Mouse (Mus musculus) lung, embryonic 15.5 days (tissue): ENCODE data around the gene Arhgef15. TPM values are rescaled to one million over a fixed set of nuclear protein-coding genes. Genes with fewer than 3 reads are reported as not detected.
"Not testable (repeated sequence)": the region's sequence is repeated elsewhere in the genome, so short reads cannot be mapped to it uniquely, and the experiment has no call there.

Source experiments
- ATAC-seq: fragments of 200-750 bp; cut with Nextera tagmentation; 2 replicates; pipeline ENCODE4 v1.8.0; 2017; ENCODE audit warnings: moderate number of reproducible peaks, borderline replicate concordance; ENCODE audit not compliant: low FRiP score, low TSS enrichment; ENCODE audit errors: extremely low read depth
- H3K27ac ChIP-seq: fragments of 300-500 bp; sonication (generic); 2 replicates; pipeline ENCODE4 v1.5.1; 2015; ENCODE audit warnings: moderate library complexity, mild to moderate bottlenecking, inconsistent platforms
- H3K27me3 ChIP-seq: fragments of 300-500 bp; sonication (generic); 2 replicates; pipeline ENCODE4 v1.6.1; 2015; ENCODE audit warnings: inconsistent platforms
- H3K36me3 ChIP-seq: fragments of 300-500 bp; sonication (generic); 2 replicates; pipeline ENCODE4 v1.6.1; 2015; ENCODE audit warnings: inconsistent platforms
- H3K4me1 ChIP-seq: fragments of 300-500 bp; sonication (generic); 2 replicates; pipeline ENCODE4 v1.6.1; 2015; ENCODE audit warnings: inconsistent platforms
- H3K4me2 ChIP-seq: fragments of 300-500 bp; sonication (generic); 2 replicates; pipeline ENCODE4 v1.6.1; 2015; ENCODE audit warnings: inconsistent platforms, mild to moderate bottlenecking, moderate library complexity
- H3K4me3 ChIP-seq: fragments of 300-500 bp; sonication (generic); 2 replicates; pipeline ENCODE4 v1.5.1; 2015; ENCODE audit warnings: mild to moderate bottlenecking, inconsistent platforms
- H3K9ac ChIP-seq: fragments of 300-500 bp; sonication (generic); 2 replicates; pipeline ENCODE4 v1.6.1; 2015; ENCODE audit warnings: inconsistent platforms
- H3K9me3 ChIP-seq: fragments of 300-500 bp; sonication (generic); 2 replicates; pipeline ENCODE4 v1.6.1; 2016; ENCODE audit warnings: inconsistent platforms
- WGBS: fragments of 180-500 bp; shearing (Covaris S2); methylation state at CpG from one replicate; pipeline ENCODE4 v1.1.7; 2015; 5-methylcytosine and 5-hydroxymethylcytosine counted together
- polyA plus RNA-seq: library from polyadenylated mRNA; unstranded; fragments of >200 nt; fragmentation: Nextera tagmentation; extraction: Ambion mirVana; gene quantifications from 2 replicates; pipeline ENCODE4 v1.2.1, GENCODE M21; 2015

Arhgef15 gene
- polyA plus RNA-seq, 1 experiment from 2014 or later = 24.4 TPM

DNA sequence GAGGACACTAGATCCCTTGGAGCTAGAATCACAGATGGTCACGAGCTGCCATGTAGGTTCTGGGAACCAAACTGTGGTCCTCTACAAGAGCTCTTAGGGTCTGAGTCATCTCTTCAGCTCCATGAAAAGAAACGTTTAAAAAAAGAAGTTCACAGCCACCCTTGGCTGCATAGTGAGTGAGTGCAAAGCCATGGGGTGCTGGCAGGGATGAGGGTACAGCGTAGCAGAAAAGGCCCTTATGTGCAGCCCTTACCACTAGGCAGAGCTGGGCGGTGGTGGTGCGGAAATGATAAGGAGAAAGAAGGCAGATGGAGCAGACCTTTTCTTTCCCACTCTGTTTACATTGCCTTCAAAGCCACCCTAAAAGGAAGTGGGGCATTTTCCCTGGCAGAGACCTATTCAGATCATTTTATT, 22.0 kb upstream of the Arhgef15 start:
- 46% methylated on average over 5 of the region's 5 CpGs for WGBS
- H3K36me3 ChIP-seq = no peaks in the 10 kb centered on the region
- no peak overlapping the region for H3K4me3 ChIP-seq
- no peaks in the 10 kb centered on the region for H3K27me3 ChIP-seq
- H3K9ac ChIP-seq = no peak overlapping the region
- ATAC-seq = no peak
- H3K4me1 ChIP-seq = peaks cover 9% of the 10 kb centered on the region
- no peak overlapping the region for H3K4me2 ChIP-seq
- H3K27ac ChIP-seq = peak overlapping the region; percentile 41; the same call in 1 of the 2 replicates
- H3K9me3 ChIP-seq = no peaks in the 10 kb centered on the region

GRCm38 (mm10) chr11:68975601-68976000, 18.3 kb upstream of the Arhgef15 start:
- peaks cover 26% of the 10 kb centered on the region for H3K4me1 ChIP-seq
- H3K4me2 ChIP-seq = no peak overlapping the region
- H3K9ac ChIP-seq = no peak overlapping the region
- H3K36me3 ChIP-seq = no peaks in the 10 kb centered on the region
- no peak overlapping the region for H3K4me3 ChIP-seq
- no peak overlapping the region for H3K27ac ChIP-seq
- H3K9me3 ChIP-seq = no peaks in the 10 kb centered on the region
- 90% methylated on average over 1 of the region's 1 CpGs for WGBS
- H3K27me3 ChIP-seq = no peaks in the 10 kb centered on the region
- ATAC-seq = no peak

GRCm38 (mm10) chr11:68975085-68975484, 17.8 kb upstream of the Arhgef15 start, which contains the start of gene Rangrf:
Rangrf (minus strand) TSS chr11:68975185.
- Histone ChIP-seq H3K9me3 (no peaks in the 10 kb centered on the region), H3K4me1 (peaks cover 31% of the 10 kb centered on the region), H3K36me3 (no peaks in the 10 kb centered on the region), H3K4me2 (peak within 1 kb of the TSS; percentile 71), H3K27me3 (no peaks in the 10 kb centered on the region), H3K9ac (0 out of 2 replicates have a peak within 1 kb of the TSS, but pooled peaks have one; percentile 37), H3K4me3 (peak within 1 kb of the TSS; percentile 49), H3K27ac (no peak within 1 kb of the TSS)
- no peak for ATAC-seq
- 73% methylated on average over 7 of the region's 7 CpGs for WGBS

DNA sequence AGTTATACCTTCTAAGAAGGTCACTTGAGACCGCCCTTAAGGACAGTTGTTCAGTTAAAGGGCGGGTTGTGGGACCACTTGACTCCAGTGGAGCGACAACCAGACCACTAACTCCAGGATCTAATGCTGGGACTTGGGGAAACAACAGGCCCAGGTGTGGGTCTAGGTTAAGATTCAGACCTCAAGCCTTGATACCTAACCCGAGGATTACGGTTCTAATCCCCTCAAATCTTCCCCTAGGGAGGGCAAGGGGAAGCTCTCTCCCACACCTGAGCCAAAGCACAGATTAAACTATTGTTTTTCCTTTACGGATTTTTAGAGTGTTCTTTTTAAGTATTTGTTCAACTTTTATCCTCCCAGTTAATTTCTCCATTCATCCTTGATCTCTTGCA, 16.8 kb upstream of the Arhgef15 start:
- no peak for ATAC-seq
- peak overlapping the region; percentile 49 for H3K4me3 ChIP-seq
- peak overlapping the region; percentile 37; the same call in 1 of the 2 replicates for H3K9ac ChIP-seq
- H3K36me3 ChIP-seq = no peaks in the 10 kb centered on the region
- no peaks in the 10 kb centered on the region for H3K27me3 ChIP-seq
- no peak overlapping the region for H3K27ac ChIP-seq
- H3K9me3 ChIP-seq = no peaks in the 10 kb centered on the region
- 27% methylated on average over 6 of the region's 6 CpGs for WGBS
- H3K4me1 ChIP-seq = peaks cover 33% of the 10 kb centered on the region
- peak overlapping the region; percentile 71 for H3K4me2 ChIP-seq

GRCm38 (mm10) chr11:68973250-68974058, 16.2 kb upstream of the Arhgef15 start:
- H3K9me3 ChIP-seq, H3K27ac ChIP-seq, H3K36me3 ChIP-seq, H3K27me3 ChIP-seq: not testable (repeated sequence)
- H3K9ac ChIP-seq = peak overlapping the region; percentile 37; the same call in 1 of the 2 replicates
- H3K4me1 ChIP-seq = peaks cover 36% of the 10 kb centered on the region
- under 1% methylated on average over 38 of the region's 38 CpGs for WGBS
- peak; percentile 87; the same call in 1 of the 2 replicates for ATAC-seq
- peak overlapping the region; percentile 49 for H3K4me3 ChIP-seq
- H3K4me2 ChIP-seq = peak overlapping the region; percentile 71

DNA sequence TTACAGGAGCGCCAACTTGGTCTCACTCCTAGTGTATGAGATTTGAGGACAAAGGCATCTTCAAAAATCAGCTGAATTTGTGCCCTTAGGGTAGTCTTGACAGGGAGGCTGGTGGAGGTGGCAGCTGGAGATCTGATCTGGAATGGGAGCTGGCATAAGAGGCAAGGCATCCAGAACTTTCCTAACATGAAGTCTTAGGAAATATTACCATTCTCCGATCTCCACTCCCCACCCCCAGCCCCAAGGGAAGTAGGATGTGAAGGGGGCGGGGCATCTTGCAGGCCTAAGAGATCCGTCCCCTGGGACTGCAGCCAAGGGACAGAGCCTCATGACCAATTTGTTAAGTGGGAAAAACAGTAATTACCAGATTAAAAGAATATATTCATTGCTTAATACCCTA, 13.0 kb upstream of the Arhgef15 start:
- no peak overlapping the region for H3K4me2 ChIP-seq
- no peak overlapping the region for H3K4me3 ChIP-seq
- no peaks in the 10 kb centered on the region for H3K27me3 ChIP-seq
- ATAC-seq = no peak
- no peak overlapping the region for H3K9ac ChIP-seq
- H3K36me3 ChIP-seq = no peaks in the 10 kb centered on the region
- peaks cover 44% of the 10 kb centered on the region for H3K4me1 ChIP-seq
- 49% methylated on average over 4 of the region's 4 CpGs for WGBS
- no peak overlapping the region for H3K27ac ChIP-seq
- H3K9me3 ChIP-seq = no peaks in the 10 kb centered on the region

- H3K4me1 ChIP-seq = peaks cover 38% of the 10 kb centered on the region
- no peaks in the 10 kb centered on the region for H3K36me3 ChIP-seq
- H3K9me3 ChIP-seq = no peaks in the 10 kb centered on the region
- no peak for ATAC-seq
- H3K9ac ChIP-seq = no peak overlapping the region
- no peak overlapping the region for H3K27ac ChIP-seq
- no peaks in the 10 kb centered on the region for H3K27me3 ChIP-seq
- H3K4me3 ChIP-seq = no peak overlapping the region
- 80% methylated on average over 11 of the region's 11 CpGs for WGBS
- H3K4me2 ChIP-seq = peak overlapping the region; percentile 90; the same call in 1 of the 2 replicates
These were observed 11.5 kb upstream of the Arhgef15 start for GRCm38 (mm10) chr11:68968752-68969151.

DNA sequence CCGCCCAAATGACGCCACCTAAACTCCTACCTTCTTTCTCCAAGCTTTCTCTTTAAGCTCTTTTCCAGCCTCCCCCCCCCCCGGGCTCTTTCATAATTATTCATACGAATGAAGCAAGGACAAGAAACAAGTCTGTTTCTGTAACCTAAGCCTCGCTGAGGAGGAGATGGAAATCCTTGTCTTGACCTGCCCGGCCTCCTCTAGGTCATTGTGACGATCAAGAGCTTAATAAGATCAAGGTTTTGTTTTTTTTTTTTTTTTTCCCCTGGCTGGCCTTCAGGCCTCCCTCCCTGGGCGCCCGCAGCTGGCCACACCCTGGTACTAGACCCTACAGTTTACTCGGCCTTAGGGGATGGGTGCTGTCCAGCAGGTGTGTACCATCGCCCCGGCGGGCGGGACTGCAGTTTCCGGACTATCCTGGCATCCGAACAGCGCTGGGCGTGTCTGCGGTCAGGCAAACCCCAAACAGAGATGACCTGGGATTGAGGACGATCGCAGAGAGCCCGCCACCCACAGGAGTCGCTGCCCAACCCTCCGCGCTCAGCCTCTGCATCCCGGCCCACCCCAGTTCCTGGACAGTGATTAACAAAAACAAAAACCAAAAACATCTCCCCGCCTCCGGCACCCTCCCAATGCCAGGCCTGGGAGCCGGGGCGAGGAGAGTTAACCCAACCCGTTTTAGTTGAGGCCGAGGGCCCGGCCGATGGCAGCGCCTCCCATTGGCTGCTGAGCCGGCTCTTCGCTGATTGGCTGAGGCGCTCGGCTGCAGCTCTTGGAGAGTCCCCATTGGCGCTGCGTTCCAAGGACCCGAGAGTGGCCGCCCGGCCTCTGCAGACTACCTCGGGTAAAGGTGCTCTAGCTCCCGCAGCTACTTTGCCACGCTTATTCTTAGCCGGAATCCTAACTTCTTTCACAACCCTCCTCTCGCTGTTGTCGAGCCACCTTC, 10.3 kb upstream of the Arhgef15 start, which contains the start of gene Slc25a35:
Slc25a35 (plus strand) TSS at position 795 of the 946 bp plus-strand sequence.
- WGBS = under 1% methylated on average over 50 of the region's 50 CpGs
- ATAC-seq = peak; percentile 96
- H3K27ac ChIP-seq = peak within 1 kb of the TSS; percentile 58

GRCm38 (mm10) chr11:68966554-68966953, 9.3 kb upstream of the Arhgef15 start:
- no peaks in the 10 kb centered on the region for H3K9me3 ChIP-seq
- ATAC-seq = no peak
- no peak overlapping the region for H3K4me2 ChIP-seq
- peaks cover 25% of the 10 kb centered on the region for H3K4me1 ChIP-seq
- H3K27me3 ChIP-seq = no peaks in the 10 kb centered on the region
- H3K9ac ChIP-seq = no peak overlapping the region
- H3K36me3 ChIP-seq = no peaks in the 10 kb centered on the region
- no peak overlapping the region for H3K27ac ChIP-seq
- no peak overlapping the region for H3K4me3 ChIP-seq
- WGBS = 17% methylated on average over 1 of the region's 1 CpGs

More for the DNA sequence above, 10.3 kb upstream of the Arhgef15 start, which contains the start of gene Slc25a35:
- Histone ChIP-seq H3K36me3 (no peaks in the 10 kb centered on the region), H3K9me3 (no peaks in the 10 kb centered on the region), H3K4me3 (peak within 1 kb of the TSS; percentile 61), H3K4me1 (peaks cover 34% of the 10 kb centered on the region), H3K27me3 (no peaks in the 10 kb centered on the region), H3K4me2 (peak within 1 kb of the TSS; percentile 90), H3K9ac (peak within 1 kb of the TSS; percentile 52)

GRCm38 (mm10) chr11:68965845-68966244, 8.6 kb upstream of the Arhgef15 start:
- Histone ChIP-seq H3K9me3 (no peaks in the 10 kb centered on the region), H3K27me3 (no peaks in the 10 kb centered on the region), H3K36me3 (no peaks in the 10 kb centered on the region), H3K9ac (no peak overlapping the region), H3K4me2 (no peak overlapping the region), H3K27ac (no peak overlapping the region), H3K4me3 (no peak overlapping the region), H3K4me1 (peaks cover 21% of the 10 kb centered on the region)
- no peak for ATAC-seq
- 24% methylated on average over 3 of the region's 3 CpGs for WGBS

- H3K27me3 ChIP-seq = no peaks in the 10 kb centered on the region
- no peak overlapping the region for H3K4me3 ChIP-seq
- no peak overlapping the region for H3K27ac ChIP-seq
- no peaks in the 10 kb centered on the region for H3K9me3 ChIP-seq
- peaks cover 13% of the 10 kb centered on the region for H3K4me1 ChIP-seq
- no peak overlapping the region for H3K9ac ChIP-seq
- H3K4me2 ChIP-seq = no peak overlapping the region
- no peak for ATAC-seq
- H3K36me3 ChIP-seq = no peaks in the 10 kb centered on the region
These were observed 7.8 kb upstream of the Arhgef15 start for GRCm38 (mm10) chr11:68965050-68965449.
